Mouse (Mus musculus): ENCODE data around the gene Rhoj.

DNA sequence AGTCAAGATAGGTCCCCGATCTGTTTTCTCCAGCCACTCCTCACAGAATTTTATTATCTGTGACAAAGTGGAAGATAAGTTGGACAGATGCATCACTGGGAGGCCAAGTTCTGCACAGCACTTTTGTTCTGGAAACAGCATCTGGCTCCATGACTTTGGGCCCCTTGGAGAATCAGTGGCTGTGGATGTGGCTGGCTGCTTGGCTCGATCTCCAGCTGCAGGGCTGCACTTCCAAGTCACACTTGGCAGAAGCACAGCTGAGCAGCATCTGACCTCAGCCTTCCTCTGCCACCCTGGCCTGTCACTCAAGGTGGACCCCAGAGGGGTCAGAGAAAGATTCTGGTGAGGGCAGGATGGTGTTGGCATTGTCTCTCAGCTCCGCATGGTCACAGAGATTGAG lies 22.0 kb upstream of the Rhoj start:
- TF ChIP-seq CTCF (IDR thresholded peaks at IDR 0.05; ENCODE audit: borderline replicate concordance, control insufficient read depth, extremely low read depth, insufficient read depth, low read length, poor library complexity) (no peak), POLR2A (IDR thresholded peaks at IDR 0.05; ENCODE audit: control insufficient read depth, extremely low read depth, insufficient read depth, low read length, poor library complexity) (no peak)

Measured in thymus, adult 2 months (tissue).